Mouse (Mus musculus) adrenal gland, adult 8-10 months (tissue): ENCODE results near the gene Lipa. TPM values are rescaled to one million over a fixed set of nuclear protein-coding genes. Genes with fewer than 3 reads are reported as not detected.
A peak's percentile ranks its signal among the peaks of the same experiment; 100 is the strongest.

Source experiments
- DNase-seq: peaks from one replicate; pipeline ENCODE4 v3.0.0; 2022
- total RNA-seq, 4 experiments: library from RNA; stranded (reverse); gene quantifications; 2 replicates each; pipeline ENCODE4 v1.2.4; 2022

Lipa gene
- total RNA-seq, 4 experiments from 2014 or later: 101 to 277 (median 170) TPM

GRCm38 (mm10) chr19:34521978-34522377 lies 5.3 kb downstream of the Lipa start:
- DNase-seq: no peak

GRCm38 (mm10) chr19:34521361-34521760 lies 5.9 kb downstream of the Lipa start:
- DNase-seq: no peak

GRCm38 (mm10) chr19:34520051-34520450 lies 7.2 kb downstream of the Lipa start:
- no peak for DNase-seq

GRCm38 (mm10) chr19:34519646-34520045 lies 7.6 kb downstream of the Lipa start:
- peak; percentile 46 for DNase-seq

GRCm38 (mm10) chr19:34518786-34519185 lies 8.5 kb downstream of the Lipa start:
- DNase-seq: peak; percentile 74

DNA sequence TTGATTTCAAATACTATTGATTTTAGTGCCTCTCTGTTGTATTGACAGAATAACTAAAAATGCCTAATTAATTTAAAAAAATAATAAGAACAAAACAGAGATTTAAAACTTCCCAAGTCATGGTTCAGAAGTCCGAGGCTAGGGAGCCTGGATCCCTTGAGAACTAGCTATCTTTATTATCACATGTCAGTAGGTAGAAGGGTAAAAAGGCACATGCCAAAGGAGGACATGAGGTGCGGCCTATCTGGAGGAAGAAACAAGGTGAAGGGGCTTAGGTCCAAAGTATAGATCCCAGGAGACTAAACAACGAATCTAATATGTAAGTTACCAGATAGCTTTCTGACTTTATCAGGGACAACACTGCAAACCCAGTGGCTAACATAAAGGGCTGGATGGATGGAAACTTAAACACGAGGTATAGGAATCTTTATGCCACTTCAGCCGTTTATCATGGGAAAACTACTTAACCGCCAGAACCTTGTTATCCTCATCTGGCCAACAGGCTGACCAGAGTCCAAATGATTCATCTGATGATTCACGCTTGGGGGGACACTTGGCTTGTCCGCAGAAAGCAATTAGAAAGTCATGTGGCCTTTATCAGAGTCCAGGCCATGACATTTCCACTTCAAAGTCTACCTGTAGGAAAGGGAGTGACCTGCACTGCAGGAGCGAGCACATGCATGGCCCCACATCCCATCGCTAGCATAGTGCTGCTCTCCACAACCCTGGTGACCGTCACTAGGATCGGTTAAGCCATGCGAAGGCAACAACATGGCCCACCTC lies 9.3 kb downstream of the Lipa start:
- peak; percentile 80 for DNase-seq

GRCm38 (mm10) chr19:34517197-34517596 lies 10.1 kb downstream of the Lipa start:
- DNase-seq: peak; percentile 56

- no peak for DNase-seq
These were observed 10.9 kb downstream of the Lipa start for GRCm38 (mm10) chr19:34516346-34516745.

DNA sequence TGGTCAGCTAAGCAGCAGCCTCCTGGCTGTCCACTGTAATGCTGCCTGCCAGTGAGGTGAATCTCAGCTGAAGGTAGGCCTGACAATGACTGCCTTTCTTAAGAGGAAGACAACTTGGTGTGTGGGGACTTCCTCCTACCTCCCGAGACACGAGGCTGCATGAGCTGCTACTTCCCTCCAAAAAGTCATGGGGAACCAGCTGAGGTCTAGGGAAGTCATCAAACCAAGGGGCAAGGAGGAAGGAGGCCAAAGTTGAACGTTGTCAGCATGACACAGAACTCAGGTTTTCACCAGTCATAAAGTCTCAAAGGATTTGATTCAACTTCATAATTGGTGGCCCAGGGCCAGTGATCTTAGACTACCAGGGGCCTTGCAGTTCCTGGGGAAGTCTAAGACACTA lies 11.6 kb downstream of the Lipa start:
- DNase-seq: peak; percentile 17

- DNase-seq: no peak
These were observed 15.7 kb downstream of the Lipa start for GRCm38 (mm10) chr19:34511528-34511927.

- DNase-seq: no peak
These were observed 16.6 kb downstream of the Lipa start for GRCm38 (mm10) chr19:34510717-34511116.

GRCm38 (mm10) chr19:34505161-34505721 lies 22.0 kb downstream of the Lipa start:
- DNase-seq: no peak

GRCm38 (mm10) chr19:34500763-34501162 lies 26.5 kb downstream of the Lipa start:
- peak; percentile 82 for DNase-seq

DNA sequence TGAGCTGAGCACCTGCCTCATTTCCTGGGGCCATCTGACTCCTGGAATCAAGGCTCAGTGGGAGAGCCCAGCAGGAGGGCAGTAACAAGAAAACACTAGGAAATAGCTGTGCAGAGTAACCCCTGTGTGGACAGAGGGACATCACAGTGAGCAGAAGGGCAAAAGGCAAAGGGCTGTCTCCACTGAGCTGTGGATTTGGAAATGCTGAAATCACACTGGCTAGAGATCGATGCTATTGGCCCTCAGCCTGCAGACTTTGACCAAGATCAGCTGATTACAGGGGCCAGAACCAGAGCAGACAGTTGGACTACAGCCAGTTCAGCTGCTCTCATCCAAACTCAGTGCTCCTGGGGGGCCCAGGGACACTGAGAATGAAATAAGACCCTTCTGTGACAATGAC lies 30.9 kb downstream of the Lipa start:
- no peak for DNase-seq

DNA sequence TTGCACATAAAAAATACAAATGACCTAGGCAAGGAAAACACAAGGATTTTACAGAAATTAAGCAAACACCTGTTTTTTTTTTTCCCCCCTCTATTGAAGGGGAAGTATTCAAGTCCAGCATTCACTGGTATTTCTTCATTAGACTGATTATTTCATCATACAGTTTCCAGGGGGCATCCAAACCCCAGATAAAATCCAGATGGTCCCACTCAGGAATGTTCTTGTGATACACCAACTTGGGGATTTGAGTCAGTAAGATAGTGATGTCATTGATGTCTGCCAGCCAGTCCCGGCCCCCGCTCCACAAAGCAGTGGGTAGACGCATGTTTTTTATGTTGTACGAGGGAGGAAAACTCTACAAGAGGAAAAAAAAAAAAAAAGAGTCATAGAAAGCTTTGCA lies 33.4 kb downstream of the Lipa start:
- no peak for DNase-seq

- no peak for DNase-seq
These were observed 43.7 kb downstream of the Lipa start for GRCm38 (mm10) chr19:34483547-34483946.

- no peak for DNase-seq
These were observed 52.0 kb downstream of the Lipa start, which contains the start of gene Ch25h for GRCm38 (mm10) chr19:34474991-34475971. Gene Ch25h, minus strand, starts transcription at chr19:34475164.

DNA sequence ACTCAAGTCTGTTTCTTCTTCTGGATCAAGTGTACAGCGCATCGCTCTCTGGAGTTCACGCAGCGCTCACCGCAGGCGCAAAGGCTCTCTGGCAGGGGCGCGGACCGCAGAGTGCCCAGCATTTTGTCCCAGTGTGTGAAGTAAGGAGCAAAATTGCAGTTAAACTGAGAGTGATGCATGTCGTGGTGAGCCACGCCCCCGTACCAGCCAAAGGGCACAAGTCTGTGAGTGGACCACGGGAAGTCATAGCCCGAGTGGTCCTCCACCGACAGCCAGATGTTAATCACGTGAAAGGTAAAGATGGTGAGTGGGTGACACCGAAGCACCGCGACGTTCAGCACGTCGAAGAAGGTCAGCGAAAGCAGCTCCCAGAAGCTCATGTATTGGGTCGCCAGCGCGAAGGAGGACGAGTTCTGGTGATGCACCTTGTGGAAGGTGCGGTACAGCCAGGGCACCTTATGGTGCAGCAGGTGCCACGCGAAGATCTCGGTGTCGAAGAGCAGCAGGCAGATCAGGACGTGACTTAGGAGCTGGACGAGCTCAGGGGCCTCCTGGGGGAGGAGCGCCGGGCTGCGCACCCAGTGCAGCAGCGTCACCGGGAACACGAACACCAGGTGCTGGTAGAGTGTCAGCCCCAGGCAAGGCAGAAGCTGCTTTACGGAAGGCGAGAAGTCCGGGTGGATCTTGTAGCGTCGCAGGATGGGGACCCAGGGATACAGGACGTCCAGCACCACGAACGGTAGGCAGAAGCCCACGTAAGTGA lies 52.9 kb downstream of the Lipa start:
- no peak for DNase-seq

DNA sequence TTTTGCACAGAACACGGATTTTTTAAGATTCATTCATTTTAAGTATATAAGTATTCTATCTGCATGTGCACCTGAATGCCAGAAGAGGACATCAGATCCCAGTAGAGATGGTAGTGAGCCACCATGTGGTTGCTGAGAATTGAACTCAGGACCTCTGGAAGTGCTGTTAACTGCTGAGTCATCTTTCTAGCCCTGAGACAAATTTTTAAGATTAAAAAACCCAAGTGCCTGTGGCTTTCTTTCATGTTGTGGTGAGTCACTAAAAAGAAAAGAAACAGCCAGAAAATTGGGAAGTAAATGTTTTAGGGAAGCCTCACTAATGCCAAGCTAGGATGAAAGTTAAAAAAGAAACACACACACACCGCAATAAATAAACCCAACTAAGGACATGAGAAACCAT lies 55.6 kb downstream of the Lipa start:
- DNase-seq: no peak

- no peak for DNase-seq
These were observed 58.5 kb downstream of the Lipa start for GRCm38 (mm10) chr19:34468794-34469193.

DNA sequence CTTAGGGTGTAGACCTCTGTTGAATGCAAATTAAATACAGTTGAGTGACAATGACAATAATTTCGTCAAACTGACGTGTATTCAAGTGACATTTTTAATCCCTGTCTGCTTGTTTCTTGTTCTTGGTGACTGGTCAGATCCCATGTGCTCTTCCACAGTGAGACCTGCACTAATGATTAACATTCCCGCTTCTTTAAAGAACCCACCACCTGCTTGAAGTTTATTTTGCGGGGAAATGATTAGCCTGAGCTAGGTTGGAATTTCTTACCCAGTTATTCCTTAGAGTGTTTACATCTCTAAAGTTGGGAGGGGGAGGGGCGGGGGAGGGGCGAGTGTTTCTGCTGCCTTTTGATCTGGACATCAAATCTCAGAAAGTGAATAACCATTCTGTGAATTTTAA lies 59.1 kb downstream of the Lipa start:
- no peak for DNase-seq

- no peak for DNase-seq
These were observed 62.8 kb downstream of the Lipa start for GRCm38 (mm10) chr19:34464453-34464852.
